Mouse (Mus musculus) limb, embryonic 11.5 days (tissue): Measurements from ENCODE around the gene Zfp383. TPM values are rescaled to one million over a fixed set of nuclear protein-coding genes. Genes with fewer than 3 reads are reported as not detected.
A peak's percentile ranks its signal among the peaks of the same experiment; 100 is the strongest.

Experiments used
- ATAC-seq: fragments of 200-750 bp; cut with Nextera tagmentation; 2 replicates; pipeline ENCODE4 v1.8.0; 2017; ENCODE audit warnings: low read depth; ENCODE audit not compliant: insufficient number of reproducible peaks, low FRiP score, low TSS enrichment
- DNase-seq: peaks from one replicate; pipeline ENCODE4 v3.0.0-alpha.2; 2015; ENCODE audit warnings: low spot score
- H3K27ac ChIP-seq: fragments of 300-500 bp; sonication (generic); replicated peaks from 2 replicates; pipeline ENCODE4 v1.5.1; 2014; ENCODE audit warnings: low read depth, mild to moderate bottlenecking, low read length
- H3K27me3 ChIP-seq: fragments of 300-500 bp; sonication (generic); 2 replicates; pipeline ENCODE4 v1.6.1; 2014; ENCODE audit warnings: mild to moderate bottlenecking, low read length, mixed read lengths; ENCODE audit not compliant: control insufficient read depth, insufficient read depth
- H3K36me3 ChIP-seq: fragments of 300-500 bp; sonication (generic); 2 replicates; pipeline ENCODE4 v1.6.1; 2014; ENCODE audit warnings: mild to moderate bottlenecking, low read length, moderate library complexity, mixed read lengths; ENCODE audit not compliant: control insufficient read depth, insufficient read depth
- H3K4me1 ChIP-seq: fragments of 300-500 bp; sonication (generic); 2 replicates; pipeline ENCODE4 v1.6.1; 2014; ENCODE audit warnings: low read length, mixed read lengths; ENCODE audit not compliant: control insufficient read depth, insufficient read depth
- H3K4me2 ChIP-seq: fragments of 300-500 bp; sonication (generic); 2 replicates; pipeline ENCODE4 v1.6.1; 2014; ENCODE audit warnings: low read depth, mild to moderate bottlenecking, moderate library complexity; ENCODE audit not compliant: severe bottlenecking
- H3K4me3 ChIP-seq: fragments of 300-500 bp; sonication (generic); 2 replicates; pipeline ENCODE4 v1.5.1; 2014; ENCODE audit warnings: low read depth, low read length
- H3K9ac ChIP-seq: fragments of 300-500 bp; sonication (generic); 2 replicates; pipeline ENCODE4 v1.6.1; 2014; ENCODE audit warnings: mild to moderate bottlenecking, low read length
- H3K9me3 ChIP-seq: fragments of 300-500 bp; sonication (generic); 2 replicates; pipeline ENCODE4 v1.6.1; 2016; ENCODE audit warnings: low read length; ENCODE audit not compliant: control insufficient read depth
- WGBS: fragments of 180-500 bp; shearing (Covaris S2); extraction: QIAGEN DNeasy Blood & Tissue Kit; methylation state at CpG from one replicate; pipeline ENCODE4 v1.1.7; 2014; 5-methylcytosine and 5-hydroxymethylcytosine counted together
- polyA plus RNA-seq: library from polyadenylated mRNA; unstranded; fragments of >200 nt; fragmentation: Nextera tagmentation; extraction: Ambion mirVana; gene quantifications from 2 replicates; pipeline ENCODE4 v1.2.1, GENCODE M21; 2014

Gene Zfp383
- polyA plus RNA-seq, 1 experiment from 2014 or later = 7.6 TPM

- H3K9me3 ChIP-seq = peaks cover 24% of the 10 kb centered on the region; the same call in 1 of the 2 replicates
- no peak overlapping the region for H3K27ac ChIP-seq
- DNase-seq (no peak), ATAC-seq (no peak)
- H3K36me3 ChIP-seq = peaks cover 40% of the 10 kb centered on the region
- no peaks in the 10 kb centered on the region for H3K27me3 ChIP-seq
- H3K4me2 ChIP-seq = no peak overlapping the region
- H3K4me1 ChIP-seq = no peaks in the 10 kb centered on the region
- H3K9ac ChIP-seq = no peak overlapping the region
- no peak overlapping the region for H3K4me3 ChIP-seq
- over 99% methylated on average over 4 of the region's 4 CpGs for WGBS
Measured at GRCm38 (mm10) chr7:29892756-29893155, 15.3 kb upstream of the Zfp383 start.

- no peak for ATAC-seq
- no peak for DNase-seq
- H3K4me1 ChIP-seq = no peaks in the 10 kb centered on the region
- H3K27me3 ChIP-seq = no peaks in the 10 kb centered on the region
- H3K27ac ChIP-seq = no peak overlapping the region
- H3K4me3 ChIP-seq = no peak overlapping the region
- H3K9ac ChIP-seq = no peak overlapping the region
- H3K9me3 ChIP-seq = peaks cover 15% of the 10 kb centered on the region; the same call in 1 of the 2 replicates
- H3K36me3 ChIP-seq = peaks cover 48% of the 10 kb centered on the region
- no peak overlapping the region for H3K4me2 ChIP-seq
- WGBS = 95% methylated on average over 4 of the region's 4 CpGs
Measured at GRCm38 (mm10) chr7:29898351-29898750, 9.7 kb upstream of the Zfp383 start.

GRCm38 (mm10) chr7:29904101-29904500 lies 3.9 kb upstream of the Zfp383 start:
- WGBS = 94% methylated on average over 4 of the region's 4 CpGs
- Histone ChIP-seq H3K4me3 (no peak overlapping the region), H3K9ac (no peak overlapping the region), H3K4me2 (no peak overlapping the region), H3K4me1 (no peaks in the 10 kb centered on the region), H3K27me3 (no peaks in the 10 kb centered on the region), H3K27ac (no peak overlapping the region), H3K9me3 (no peaks in the 10 kb centered on the region), H3K36me3 (peaks cover 9% of the 10 kb centered on the region; the same call in 1 of the 2 replicates)
- no peak for ATAC-seq
- no peak for DNase-seq

GRCm38 (mm10) chr7:29905966-29906681 lies 1.9 kb upstream of the Zfp383 start, which contains the start of gene Zfp27:
TSS of gene Zfp27 (minus strand) at chr7:29906572.
- Histone ChIP-seq H3K4me1 (no peaks in the 10 kb centered on the region), H3K27me3 (no peaks in the 10 kb centered on the region), H3K9me3 (no peaks in the 10 kb centered on the region), H3K4me2 (peak within 1 kb of the TSS; percentile 65), H3K9ac (peak within 1 kb of the TSS; percentile 69), H3K4me3 (peak within 1 kb of the TSS; percentile 53), H3K27ac (peak within 1 kb of the TSS; percentile 93), H3K36me3 (peaks cover 4% of the 10 kb centered on the region; the same call in 1 of the 2 replicates)
- ATAC-seq = peak; percentile 73
- DNase-seq = peak; percentile 81
- under 1% methylated on average over 22 of the region's 22 CpGs for WGBS

DNA sequence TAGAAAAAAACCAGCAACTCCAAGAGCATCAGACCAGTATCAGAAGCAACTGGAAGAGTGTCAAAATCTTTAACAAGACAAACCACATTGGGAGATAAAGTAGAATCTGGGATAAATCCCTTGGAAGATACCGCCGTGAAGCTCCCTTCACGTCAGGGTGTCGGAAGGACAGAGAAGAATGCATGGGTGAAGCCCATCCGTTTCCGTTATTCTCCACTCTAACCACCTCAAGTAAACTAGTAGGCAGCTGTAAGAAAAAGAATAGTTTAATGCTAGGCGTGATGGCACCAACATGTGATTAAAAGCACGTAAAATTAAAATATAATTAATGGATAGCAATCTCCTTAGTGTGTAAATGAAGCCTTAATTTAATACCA lies 1.4 kb upstream of the Zfp383 start:
- Histone ChIP-seq H3K4me1 (no peaks in the 10 kb centered on the region), H3K9me3 (no peaks in the 10 kb centered on the region), H3K27me3 (no peaks in the 10 kb centered on the region), H3K27ac (no peak overlapping the region; the same call in 1 of the 2 replicates), H3K9ac (peak overlapping the region; percentile 69), H3K36me3 (peaks cover 4% of the 10 kb centered on the region; the same call in 1 of the 2 replicates), H3K4me2 (peak overlapping the region; percentile 65), H3K4me3 (peak overlapping the region; percentile 53)
- ATAC-seq (no peak), DNase-seq (peak; percentile 38)
- WGBS = 29% methylated on average over 8 of the region's 8 CpGs

GRCm38 (mm10) chr7:29907206-29907605 lies 817 bp upstream of the Zfp383 start:
- ATAC-seq (no peak), DNase-seq (no peak)
- H3K36me3 ChIP-seq = peaks cover 9% of the 10 kb centered on the region
- no peaks in the 10 kb centered on the region for H3K4me1 ChIP-seq
- no peak overlapping the region for H3K9ac ChIP-seq
- no peak overlapping the region for H3K4me2 ChIP-seq
- H3K27ac ChIP-seq = no peak overlapping the region
- WGBS = 87% methylated on average over 5 of the region's 5 CpGs
- H3K9me3 ChIP-seq = no peaks in the 10 kb centered on the region; the same call in 1 of the 2 replicates
- H3K4me3 ChIP-seq = no peak overlapping the region
- no peaks in the 10 kb centered on the region for H3K27me3 ChIP-seq

- H3K27ac ChIP-seq = no peak overlapping the region
- no peak for DNase-seq
- H3K4me1 ChIP-seq = no peaks in the 10 kb centered on the region
- H3K4me3 ChIP-seq = no peak overlapping the region
- no peaks in the 10 kb centered on the region for H3K27me3 ChIP-seq
- H3K9ac ChIP-seq = no peak overlapping the region
- ATAC-seq = no peak
- H3K9me3 ChIP-seq = no peaks in the 10 kb centered on the region; the same call in 1 of the 2 replicates
- H3K4me2 ChIP-seq = no peak overlapping the region
- 80% methylated on average over 2 of the region's 2 CpGs for WGBS
- peaks cover 19% of the 10 kb centered on the region for H3K36me3 ChIP-seq
Measured at GRCm38 (mm10) chr7:29910252-29910651, 2.2 kb downstream of the Zfp383 start.

DNA sequence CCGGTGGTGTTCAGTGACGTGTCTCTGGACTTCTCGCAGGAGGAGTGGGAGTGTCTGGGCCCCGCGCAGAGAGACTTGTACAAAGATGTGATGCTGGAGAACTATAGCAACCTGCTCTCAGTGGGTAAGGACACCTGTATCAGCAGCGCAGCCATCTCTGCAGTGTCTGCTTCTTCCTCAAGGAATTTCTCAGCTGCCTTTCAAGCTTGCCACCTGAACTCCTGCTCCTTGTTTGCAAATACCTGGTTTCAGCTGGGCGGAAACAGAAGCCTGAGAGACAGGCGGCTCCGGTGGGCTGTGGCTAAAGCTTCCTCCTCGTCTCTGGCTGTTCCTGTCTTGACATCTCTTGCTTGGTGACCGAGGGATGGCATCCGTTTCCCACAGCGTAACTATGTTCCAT lies 4.1 kb downstream of the Zfp383 start:
- H3K27ac ChIP-seq = no peak overlapping the region
- H3K4me2 ChIP-seq = no peak overlapping the region
- no peaks in the 10 kb centered on the region for H3K4me1 ChIP-seq
- H3K36me3 ChIP-seq = peaks cover 25% of the 10 kb centered on the region
- no peak for ATAC-seq
- no peaks in the 10 kb centered on the region for H3K27me3 ChIP-seq
- no peak overlapping the region for H3K9ac ChIP-seq
- no peak overlapping the region for H3K4me3 ChIP-seq
- DNase-seq = no peak
- WGBS = 93% methylated on average over 13 of the region's 13 CpGs
- H3K9me3 ChIP-seq = no peaks in the 10 kb centered on the region; the same call in 1 of the 2 replicates
